Mouse (Mus musculus): ENCODE measurements around the gene Arf3. TPM values are rescaled to one million over a fixed set of nuclear protein-coding genes. Genes with fewer than 3 reads are reported as not detected.

Gene Arf3
- polyA plus RNA-seq, 1 experiment from 2014 or later, result 31.8 TPM

- no peak for TF ChIP-seq CTCF (IDR thresholded peaks at IDR 0.05; ENCODE audit: low read depth)
- Histone ChIP-seq H3K9me3 (ENCODE audit: control insufficient read depth) (no peaks in the 10 kb centered on the region), H3K27me3 (replicated peaks; ENCODE audit: control insufficient read depth, insufficient read depth, low read length) (peaks cover 51% of the 10 kb centered on the region), H3K27ac (ENCODE audit: low read depth, low read length) (no peak overlapping the region), H3K9ac (ENCODE audit: low read depth, low read length) (no peak overlapping the region), H3K4me3 (ENCODE audit: low read depth, low read length) (no peak overlapping the region), H3K4me2 (replicated peaks; ENCODE audit: low read depth) (no peak overlapping the region), H3K36me3 (ENCODE audit: control insufficient read depth, insufficient read depth) (no peaks in the 10 kb centered on the region), H3K4me1 (replicated peaks; ENCODE audit: control insufficient read depth, insufficient read depth, low read length) (0 out of 2 replicates have a peak, but pooled peaks cover 7% of the 10 kb centered on the region)
- no peak for ATAC-seq
- WGBS, result 37% methylated on average over 15 of the region's 15 CpGs
Observed at GRCm38 (mm10) chr15:98774096-98774495, 11.1 kb upstream of the Arf3 start.

GRCm38 (mm10) chr15:98772511-98773211, 9.6 kb upstream of the Arf3 start:
- Histone ChIP-seq H3K9me3 (ENCODE audit: control insufficient read depth) (no peaks in the 10 kb centered on the region), H3K4me1 (replicated peaks; ENCODE audit: control insufficient read depth, insufficient read depth, low read length) (0 out of 2 replicates have a peak, but pooled peaks cover 7% of the 10 kb centered on the region), H3K4me2 (replicated peaks; ENCODE audit: low read depth) (peak overlapping the region; percentile 69), H3K36me3 (ENCODE audit: control insufficient read depth, insufficient read depth) (no peaks in the 10 kb centered on the region), H3K27me3 (replicated peaks; ENCODE audit: control insufficient read depth, insufficient read depth, low read length) (peaks cover 39% of the 10 kb centered on the region), H3K27ac (ENCODE audit: low read depth, low read length) (no peak overlapping the region), H3K4me3 (ENCODE audit: low read depth, low read length) (peak overlapping the region; percentile 36), H3K9ac (ENCODE audit: low read depth, low read length) (no peak overlapping the region)
- ATAC-seq, result no peak; the same call in 1 of the 2 replicates
- WGBS, result 3% methylated on average over 36 of the region's 36 CpGs
- no peak for TF ChIP-seq CTCF (IDR thresholded peaks at IDR 0.05; ENCODE audit: low read depth)

- Histone ChIP-seq H3K36me3 (ENCODE audit: control insufficient read depth, insufficient read depth) (no peaks in the 10 kb centered on the region), H3K4me2 (replicated peaks; ENCODE audit: low read depth) (peak overlapping the region; percentile 69), H3K27me3 (replicated peaks; ENCODE audit: control insufficient read depth, insufficient read depth, low read length) (peaks cover 32% of the 10 kb centered on the region), H3K4me3 (ENCODE audit: low read depth, low read length) (peak overlapping the region; percentile 36), H3K9ac (ENCODE audit: low read depth, low read length) (no peak overlapping the region), H3K9me3 (ENCODE audit: control insufficient read depth) (no peaks in the 10 kb centered on the region), H3K4me1 (replicated peaks; ENCODE audit: control insufficient read depth, insufficient read depth, low read length) (0 out of 2 replicates have a peak, but pooled peaks cover 7% of the 10 kb centered on the region), H3K27ac (ENCODE audit: low read depth, low read length) (no peak overlapping the region)
- no peak for ATAC-seq
- WGBS, result 13% methylated on average over 12 of the region's 12 CpGs
- TF ChIP-seq CTCF (IDR thresholded peaks at IDR 0.05; ENCODE audit: low read depth), result no peak
Observed at GRCm38 (mm10) chr15:98771813-98772425, 8.9 kb upstream of the Arf3 start.

GRCm38 (mm10) chr15:98768259-98768658, 5.2 kb upstream of the Arf3 start:
- H3K27me3 ChIP-seq (replicated peaks; ENCODE audit: control insufficient read depth, insufficient read depth, low read length), result peaks cover 3% of the 10 kb centered on the region; the same call in 1 of the 2 replicates
- 0 out of 2 replicates have a peak, but pooled peaks cover 10% of the 10 kb centered on the region for H3K4me1 ChIP-seq (replicated peaks; ENCODE audit: control insufficient read depth, insufficient read depth, low read length)
- 40% methylated on average over 5 of the region's 5 CpGs for WGBS
- no peaks in the 10 kb centered on the region for H3K9me3 ChIP-seq (ENCODE audit: control insufficient read depth)
- no peak overlapping the region for H3K4me3 ChIP-seq (ENCODE audit: low read depth, low read length)
- ATAC-seq, result no peak
- no peak overlapping the region for H3K4me2 ChIP-seq (replicated peaks; ENCODE audit: low read depth)
- H3K27ac ChIP-seq (ENCODE audit: low read depth, low read length), result no peak overlapping the region
- TF ChIP-seq CTCF (IDR thresholded peaks at IDR 0.05; ENCODE audit: low read depth), result no peak
- H3K9ac ChIP-seq (ENCODE audit: low read depth, low read length), result no peak overlapping the region
- no peaks in the 10 kb centered on the region for H3K36me3 ChIP-seq (ENCODE audit: control insufficient read depth, insufficient read depth)

- Histone ChIP-seq H3K4me3 (ENCODE audit: low read depth, low read length) (no peak overlapping the region), H3K4me1 (replicated peaks; ENCODE audit: control insufficient read depth, insufficient read depth, low read length) (peaks cover 10% of the 10 kb centered on the region; the same call in 1 of the 2 replicates), H3K9me3 (ENCODE audit: control insufficient read depth) (no peaks in the 10 kb centered on the region), H3K27me3 (replicated peaks; ENCODE audit: control insufficient read depth, insufficient read depth, low read length) (peaks cover 3% of the 10 kb centered on the region; the same call in 1 of the 2 replicates), H3K27ac (ENCODE audit: low read depth, low read length) (no peak overlapping the region), H3K4me2 (replicated peaks; ENCODE audit: low read depth) (no peak overlapping the region), H3K9ac (ENCODE audit: low read depth, low read length) (no peak overlapping the region), H3K36me3 (ENCODE audit: control insufficient read depth, insufficient read depth) (no peaks in the 10 kb centered on the region)
- WGBS, result 70% methylated on average over 4 of the region's 4 CpGs
- no peak for TF ChIP-seq CTCF (IDR thresholded peaks at IDR 0.05; ENCODE audit: low read depth)
- no peak for ATAC-seq
Observed at GRCm38 (mm10) chr15:98765929-98766328, 2.9 kb upstream of the Arf3 start.

GRCm38 (mm10) chr15:98762201-98762621, 803 bp downstream of the Arf3 start:
- ATAC-seq, result peak; percentile 74
- Histone ChIP-seq H3K4me1 (replicated peaks; ENCODE audit: control insufficient read depth, insufficient read depth, low read length) (peaks cover 10% of the 10 kb centered on the region; the same call in 1 of the 2 replicates), H3K9me3 (ENCODE audit: control insufficient read depth) (no peaks in the 10 kb centered on the region), H3K4me3 (ENCODE audit: low read depth, low read length) (peak overlapping the region; percentile 94), H3K9ac (ENCODE audit: low read depth, low read length) (peak overlapping the region; percentile 89), H3K36me3 (ENCODE audit: control insufficient read depth, insufficient read depth) (peaks cover 11% of the 10 kb centered on the region), H3K27me3 (replicated peaks; ENCODE audit: control insufficient read depth, insufficient read depth, low read length) (no peaks in the 10 kb centered on the region; the same call in 1 of the 2 replicates), H3K4me2 (replicated peaks; ENCODE audit: low read depth) (peak overlapping the region; percentile 97), H3K27ac (ENCODE audit: low read depth, low read length) (peak overlapping the region; percentile 88)
- WGBS, result under 1% methylated on average over 24 of the region's 24 CpGs
- peak; percentile 43 for TF ChIP-seq CTCF (IDR thresholded peaks at IDR 0.05; ENCODE audit: low read depth)
